Mouse (Mus musculus): Measurements from ENCODE around the gene Zkscan4.

Gene Zkscan4

DNA sequence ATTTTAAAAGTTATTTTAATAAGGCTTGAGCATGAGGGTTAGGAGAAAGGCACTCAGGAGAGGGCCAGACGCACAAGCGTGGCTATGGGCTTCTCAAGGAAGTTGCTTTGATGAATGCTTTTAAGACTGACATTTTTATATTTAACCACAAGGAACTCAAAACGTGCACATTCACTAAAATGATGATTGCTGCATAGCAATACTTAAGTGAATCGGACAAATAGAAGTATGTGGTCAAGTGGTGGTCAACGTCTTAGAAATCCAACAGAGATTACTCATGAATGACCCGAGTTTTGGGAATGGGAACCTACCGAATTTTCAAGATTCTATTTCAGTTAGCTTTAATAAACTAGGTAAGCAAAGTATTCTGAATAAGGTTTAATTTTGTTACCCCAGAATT lies 51.4 kb downstream of the Zkscan4 start:
- DNase-seq, result no peak

DNA sequence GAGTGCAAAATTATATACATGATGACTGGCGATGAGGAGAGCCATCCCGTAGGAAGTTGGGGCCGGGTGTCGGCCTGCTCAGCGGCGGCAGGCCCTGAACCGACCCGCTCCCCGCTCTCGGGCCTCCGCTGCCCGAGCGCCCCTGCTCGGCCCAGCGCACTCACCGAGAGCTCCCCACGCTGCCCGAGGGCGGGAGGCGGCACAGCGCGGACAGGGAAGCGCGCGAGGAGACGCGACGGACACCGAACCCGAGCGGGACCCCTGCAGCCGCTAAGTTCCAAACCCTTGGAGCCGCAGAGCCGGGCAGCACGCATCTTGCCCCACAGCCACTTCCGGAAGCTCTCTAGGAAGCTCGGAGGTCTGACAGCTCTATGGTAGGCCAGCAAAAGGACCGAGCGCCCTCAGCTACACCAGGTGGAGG lies 52.1 kb downstream of the Zkscan4 start, which contains the start of gene Zkscan8:
Gene Zkscan8 (minus strand): TSS at position 340 of the 421 bp plus-strand sequence.
- DNase-seq, result peak; percentile 88

Measured in cerebellum, adult 11-12 months (tissue).